Mouse (Mus musculus) cerebellum, postnatal 14 days (tissue): ENCODE data around the gene Vcl.

Source experiments
- DNase-seq, 2 experiments: peaks; one replicate each; pipeline ENCODE4 v3.0.0; 2021; ENCODE audit warnings: mixed read lengths in 2 of 2

Gene Vcl

DNA sequence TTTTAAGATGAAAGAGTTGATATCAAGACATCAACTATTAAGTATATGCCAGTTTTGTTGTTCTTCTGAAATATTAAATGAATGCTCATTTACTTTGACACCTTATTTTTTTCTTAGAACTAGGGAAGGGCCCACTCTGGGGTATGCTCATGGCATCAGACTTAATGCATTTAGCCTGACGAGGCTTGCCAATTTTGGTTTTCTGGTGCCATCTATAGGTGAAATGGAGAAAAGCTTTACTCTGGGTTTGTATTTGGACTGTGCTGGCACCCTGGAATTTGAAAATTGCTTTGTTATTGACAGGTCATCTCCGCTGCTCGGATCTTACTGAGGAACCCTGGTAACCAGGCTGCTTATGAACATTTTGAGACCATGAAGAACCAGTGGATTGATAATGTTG lies 89.8 kb downstream of the Vcl start:
- DNase-seq, result peak; percentile 37 to 67

DNA sequence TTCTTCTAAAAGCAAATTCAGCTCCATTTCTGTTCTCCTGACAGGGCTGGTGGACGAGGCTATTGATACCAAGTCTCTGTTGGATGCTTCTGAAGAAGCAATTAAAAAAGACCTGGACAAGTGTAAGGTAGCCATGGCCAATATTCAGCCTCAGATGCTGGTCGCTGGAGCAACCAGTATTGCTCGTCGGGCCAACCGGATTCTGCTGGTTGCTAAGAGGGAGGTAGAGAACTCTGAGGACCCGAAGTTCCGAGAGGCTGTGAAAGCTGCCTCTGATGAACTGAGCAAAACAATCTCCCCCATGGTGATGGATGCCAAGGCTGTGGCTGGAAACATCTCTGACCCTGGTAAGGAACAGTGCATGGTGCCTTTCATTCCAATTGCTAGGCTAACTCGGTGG lies 91.2 kb downstream of the Vcl start:
- no peak for DNase-seq

DNA sequence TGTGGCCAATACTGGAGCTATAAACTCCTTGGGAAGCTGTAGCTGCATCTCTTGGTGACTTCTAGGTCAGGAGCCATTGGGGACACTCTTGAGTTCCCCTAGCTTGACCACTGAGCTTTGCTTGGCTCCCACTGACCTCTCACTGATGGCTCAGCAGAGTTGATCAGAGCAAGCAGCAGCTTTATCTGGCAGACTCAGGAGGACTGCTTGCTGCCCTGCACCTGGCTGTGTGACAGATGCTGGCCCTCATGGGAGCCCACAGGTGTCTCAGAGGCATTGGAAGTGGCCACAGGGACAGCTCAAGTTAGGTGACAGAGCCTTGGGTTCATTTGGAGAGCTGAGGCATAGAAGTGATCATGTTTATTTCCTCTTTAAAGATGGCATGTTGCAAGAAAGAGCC lies 98.3 kb downstream of the Vcl start:
- DNase-seq, result no peak

DNA sequence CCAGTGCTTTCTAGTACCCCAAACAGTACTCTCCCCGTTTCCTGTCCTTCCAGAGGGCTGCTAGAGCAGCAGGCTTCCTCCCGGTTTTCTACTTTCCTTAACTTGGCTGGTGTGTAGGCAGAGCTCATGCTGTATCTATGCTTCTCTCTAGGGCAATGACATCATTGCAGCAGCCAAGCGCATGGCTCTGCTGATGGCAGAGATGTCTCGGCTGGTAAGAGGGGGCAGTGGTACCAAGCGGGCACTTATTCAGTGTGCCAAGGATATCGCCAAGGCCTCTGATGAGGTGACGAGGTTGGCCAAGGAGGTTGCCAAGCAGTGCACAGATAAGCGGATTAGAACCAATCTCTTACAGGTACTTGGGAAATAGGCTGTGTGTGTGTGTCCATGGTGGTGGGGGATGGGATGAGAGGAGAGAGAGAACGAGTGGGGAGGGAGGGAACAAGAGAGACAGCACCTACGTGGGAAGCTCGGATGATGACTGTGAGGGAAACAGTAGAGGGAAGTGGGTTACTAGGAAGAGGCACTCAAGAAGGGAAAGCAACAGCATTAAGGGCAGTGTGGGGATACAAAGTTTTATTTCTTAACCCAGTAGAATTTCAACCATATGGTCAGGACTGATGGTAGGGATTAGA lies 99.9 kb downstream of the Vcl start:
- no peak for DNase-seq

DNA sequence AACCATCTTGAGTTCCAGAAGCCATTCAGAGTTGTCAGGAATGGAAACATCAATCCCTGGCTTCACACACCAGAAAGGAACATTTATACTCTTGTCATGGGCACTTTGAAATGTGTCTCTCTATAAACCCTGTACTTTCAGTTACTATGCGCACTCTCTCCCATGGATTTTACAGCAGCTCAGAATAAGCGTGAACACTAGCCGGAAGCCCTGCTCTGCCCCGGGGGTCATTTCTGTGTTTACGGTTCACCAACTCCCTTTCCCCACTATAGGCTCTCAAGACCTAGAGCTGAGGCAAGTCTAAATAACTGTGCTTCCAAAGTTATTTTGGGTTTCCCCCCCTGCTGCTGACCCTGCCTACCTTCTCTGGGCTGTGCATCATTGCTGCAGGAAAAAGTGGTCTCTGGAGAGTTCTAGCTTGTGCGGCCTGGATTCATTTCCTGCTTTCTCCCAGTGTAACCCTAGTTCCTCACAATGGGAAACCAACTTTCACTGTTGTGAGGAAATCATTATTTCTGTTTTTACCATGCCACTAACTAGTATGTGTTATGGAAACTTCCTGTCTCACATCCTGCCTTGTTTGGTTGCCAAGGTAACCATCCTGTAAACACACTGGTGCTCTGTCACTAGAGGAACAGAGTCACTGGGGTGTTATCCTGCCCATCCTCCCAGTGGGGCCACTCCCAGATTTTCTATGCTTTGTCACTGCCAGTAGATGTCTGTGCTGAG lies 102.7 kb downstream of the Vcl start:
- no peak for DNase-seq

DNA sequence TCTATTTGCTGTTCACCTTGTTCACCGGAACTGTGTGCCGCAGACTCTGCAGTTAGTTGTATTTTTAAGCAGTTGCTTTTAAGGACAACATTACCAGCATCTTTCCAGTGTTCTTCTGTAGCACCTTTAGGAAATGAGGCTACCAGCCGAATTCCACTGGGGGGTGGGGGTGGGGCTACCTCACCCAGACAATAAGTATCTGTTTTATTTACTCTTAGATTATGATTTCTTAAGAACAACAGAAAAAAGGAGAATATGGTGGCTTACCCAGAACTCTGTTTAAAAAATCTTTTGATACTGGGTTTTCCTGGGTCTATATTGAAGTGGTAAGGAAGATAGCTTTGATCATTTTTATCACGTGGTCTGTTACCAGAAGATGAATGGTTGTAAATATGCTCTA lies 105.1 kb downstream of the Vcl start:
- DNase-seq, result no peak

DNA sequence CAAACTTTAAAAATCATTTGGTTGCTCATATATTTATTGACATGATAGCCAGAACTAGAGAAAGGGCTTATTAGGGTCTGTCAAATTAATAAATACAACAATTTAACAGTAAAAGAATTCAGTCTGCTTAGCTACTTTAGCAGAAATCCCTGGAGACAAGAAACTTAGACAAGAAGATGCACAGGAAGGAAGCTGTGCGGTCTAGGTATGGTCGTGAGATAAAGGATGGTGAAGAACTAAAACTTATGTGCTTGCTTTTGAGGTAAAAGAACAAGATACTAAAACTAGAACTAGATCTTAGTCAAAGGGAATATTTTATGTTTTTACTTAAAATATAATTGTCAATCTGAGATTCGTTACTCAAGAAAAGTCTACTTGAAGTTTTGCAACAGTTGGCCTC lies 105.6 kb downstream of the Vcl start:
- no peak for DNase-seq

DNA sequence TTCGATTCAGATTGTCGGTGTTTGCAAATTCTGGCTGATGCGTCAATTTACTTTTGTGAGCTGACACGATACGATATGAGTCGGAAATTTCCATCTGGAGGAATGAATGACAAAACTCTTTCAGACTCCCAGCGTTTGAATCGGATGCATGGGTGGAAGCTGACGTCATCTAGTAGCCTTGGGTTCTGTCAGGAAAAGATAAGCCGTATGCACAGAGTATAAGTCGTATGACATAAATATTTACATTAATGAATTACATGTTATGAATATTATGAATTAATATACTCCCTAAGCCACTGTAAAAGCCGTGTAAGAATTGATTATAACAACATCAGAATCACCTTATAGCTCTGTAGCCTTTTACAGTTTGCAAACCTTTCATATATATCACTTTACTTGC lies 109.9 kb downstream of the Vcl start:
- no peak for DNase-seq

DNA sequence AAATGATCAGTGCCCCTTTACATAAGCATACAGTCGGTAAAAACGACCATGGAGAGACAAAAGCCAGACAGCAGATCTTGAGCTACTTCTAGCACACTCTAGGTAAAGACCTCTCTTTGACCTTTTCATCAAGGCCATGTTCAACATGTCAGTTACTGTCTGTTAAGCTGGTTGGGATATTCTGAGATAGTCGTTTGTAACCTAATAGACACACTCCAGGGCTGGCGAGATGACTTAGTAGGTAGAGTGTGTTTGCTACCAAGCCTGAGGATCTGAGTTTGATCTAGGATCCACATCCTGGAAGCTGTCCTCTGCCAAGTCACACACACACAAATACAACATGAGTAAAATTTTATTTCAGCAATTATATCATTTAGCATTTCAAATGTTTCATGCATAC lies 110.4 kb downstream of the Vcl start:
- no peak for DNase-seq

DNA sequence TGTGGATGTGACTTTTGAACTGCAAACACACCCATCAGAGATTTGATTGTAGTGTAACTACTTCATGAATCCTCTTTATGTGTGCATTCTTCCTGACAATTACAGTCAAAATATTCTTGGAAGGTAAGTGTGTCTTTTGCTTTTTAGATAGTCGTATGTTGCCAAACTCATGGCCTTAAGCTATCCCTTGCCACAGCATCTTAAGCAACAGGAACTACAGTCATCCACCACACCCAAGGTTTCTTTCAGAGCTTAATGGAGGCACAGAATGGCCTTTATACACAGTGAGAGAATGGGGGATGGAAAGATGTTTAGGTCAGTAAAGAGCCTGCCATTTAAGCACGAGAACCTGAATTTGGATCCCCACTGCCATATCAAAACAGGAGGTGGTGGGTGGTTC lies 118.6 kb downstream of the Vcl start:
- DNase-seq, result no peak

DNA sequence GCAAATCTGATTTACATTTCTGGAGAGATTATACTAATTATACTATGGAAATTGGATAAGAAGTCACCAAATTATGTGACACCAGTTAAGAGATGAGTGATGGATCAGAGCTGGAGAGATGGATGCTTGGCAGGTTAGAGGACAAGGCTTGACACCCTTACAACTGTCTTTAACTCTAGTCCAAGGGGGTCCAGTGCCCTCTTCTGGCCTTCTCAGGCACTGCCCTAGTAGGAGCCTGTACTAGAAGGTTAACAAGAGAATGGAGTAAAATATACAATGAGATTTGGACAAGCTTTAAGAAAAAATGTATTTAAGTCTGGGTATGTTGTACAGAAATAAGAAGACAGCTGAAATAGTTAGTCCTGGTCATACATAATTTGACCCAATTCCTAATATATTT lies 119.7 kb downstream of the Vcl start:
- peak; percentile 43 to 61 for DNase-seq

DNA sequence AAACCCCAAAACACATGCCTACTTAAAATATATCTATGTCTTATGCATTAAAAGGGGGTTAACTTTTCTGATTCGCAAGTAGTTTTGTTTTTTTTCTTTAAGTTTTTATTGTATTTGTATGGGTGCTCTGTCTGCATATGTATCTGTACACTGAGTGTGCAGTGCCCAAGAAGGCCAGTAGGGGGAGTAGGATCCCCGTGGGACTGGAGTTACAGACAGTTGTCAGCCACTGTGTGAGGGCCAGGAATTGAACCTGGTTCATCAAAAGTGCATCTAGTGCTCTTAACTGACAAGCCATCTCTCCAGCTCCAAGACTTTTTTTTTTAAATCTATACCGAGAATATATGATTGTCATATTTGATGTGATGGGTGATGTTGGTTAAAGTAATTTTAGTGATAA lies 121.5 kb downstream of the Vcl start:
- DNase-seq, result peak; percentile 28 to 76

DNA sequence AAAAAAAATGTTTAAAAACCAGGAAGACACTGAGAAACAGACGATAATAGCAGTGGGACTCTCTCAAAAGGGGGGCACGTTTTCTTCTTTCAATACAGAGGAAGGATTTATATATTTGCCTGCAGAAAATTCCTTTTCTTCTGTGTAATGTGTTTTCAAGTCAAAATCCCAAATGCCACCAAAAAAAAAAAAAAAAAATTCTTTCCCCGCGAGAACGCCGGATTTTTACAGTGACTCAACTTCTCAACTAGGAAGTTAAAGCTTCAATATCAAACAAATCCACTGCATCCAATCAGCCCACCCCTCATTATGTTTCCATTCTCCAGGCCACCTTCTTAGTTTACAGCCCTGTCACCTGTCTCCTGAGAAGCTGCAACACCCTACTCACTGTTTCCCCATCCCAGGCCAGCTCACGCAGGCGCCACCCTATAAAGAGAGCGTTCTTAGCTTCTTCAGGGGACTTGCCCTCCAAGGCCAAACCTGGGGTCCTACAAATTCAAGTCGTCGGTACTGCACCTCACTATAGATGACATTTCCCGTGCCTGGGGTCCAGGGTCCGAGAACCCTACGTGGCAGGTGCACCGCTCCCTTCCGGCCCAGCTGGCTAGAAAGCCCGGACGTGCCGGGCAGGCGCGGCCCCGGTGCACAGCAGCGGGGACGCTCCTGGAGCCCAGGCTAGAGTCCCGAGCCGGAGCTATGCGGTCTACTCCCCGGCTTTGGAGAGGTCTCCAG lies 122.3 kb downstream of the Vcl start:
- no peak for DNase-seq

DNA sequence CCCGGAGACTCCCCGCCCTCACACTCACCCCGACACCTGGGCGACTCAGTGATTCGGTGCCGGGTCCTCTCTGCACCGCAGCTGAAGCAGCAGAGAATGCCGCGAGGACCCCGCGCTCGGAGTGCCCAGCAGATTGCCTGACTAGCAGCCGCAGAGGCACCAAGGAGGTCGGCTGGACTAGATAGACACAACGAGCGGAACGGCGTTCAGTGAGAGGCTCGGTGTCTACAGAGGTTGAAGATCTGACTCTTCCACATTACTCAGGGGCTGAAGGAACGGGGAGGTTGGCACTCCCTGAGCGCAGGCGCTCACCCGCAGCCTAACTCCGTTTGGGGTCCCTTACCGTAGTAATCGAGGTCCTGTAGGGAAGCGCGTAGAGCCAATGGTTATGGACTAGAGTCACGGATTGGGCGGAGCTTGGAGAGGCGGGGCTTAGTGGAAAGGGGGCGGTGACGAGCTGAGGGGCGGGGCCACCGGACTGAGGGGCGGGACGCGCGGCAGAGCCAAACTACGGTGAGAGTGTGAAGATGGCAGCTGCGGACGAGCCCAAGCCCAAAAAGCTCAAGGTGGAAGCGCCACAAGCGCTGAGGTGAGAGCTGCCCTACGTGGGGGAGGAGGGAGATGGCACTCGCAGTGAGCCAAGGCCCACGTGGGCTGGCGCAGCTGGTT lies 123.0 kb downstream of the Vcl start, which contains the start of the genes Ap3m1 and Adk:
Gene Ap3m1, minus strand, starts transcription at position 397 of the 669 bp plus-strand sequence.
Gene Adk, plus strand, starts transcription at position 463 of the 669 bp plus-strand sequence.
- peak; percentile 96 for DNase-seq

DNA sequence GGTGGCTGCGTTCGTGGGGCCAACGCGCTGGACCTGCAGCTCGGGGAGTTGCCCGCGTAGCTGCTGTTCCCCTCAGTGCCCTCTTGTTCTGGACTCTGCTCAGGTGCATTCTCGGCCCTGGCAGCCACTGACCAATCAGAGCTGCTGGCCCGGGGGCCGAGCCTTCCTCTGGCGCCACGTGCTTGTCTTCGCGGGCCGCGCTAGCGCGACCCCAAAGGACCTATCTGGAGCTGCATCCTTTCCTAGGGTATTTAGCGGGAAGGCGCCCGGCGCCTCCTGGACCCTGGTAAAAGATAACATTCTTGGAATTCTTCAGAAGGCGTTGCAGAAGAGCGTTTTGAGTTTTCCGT lies 123.6 kb downstream of the Vcl start:
- DNase-seq, result peak; percentile 85 to 86

DNA sequence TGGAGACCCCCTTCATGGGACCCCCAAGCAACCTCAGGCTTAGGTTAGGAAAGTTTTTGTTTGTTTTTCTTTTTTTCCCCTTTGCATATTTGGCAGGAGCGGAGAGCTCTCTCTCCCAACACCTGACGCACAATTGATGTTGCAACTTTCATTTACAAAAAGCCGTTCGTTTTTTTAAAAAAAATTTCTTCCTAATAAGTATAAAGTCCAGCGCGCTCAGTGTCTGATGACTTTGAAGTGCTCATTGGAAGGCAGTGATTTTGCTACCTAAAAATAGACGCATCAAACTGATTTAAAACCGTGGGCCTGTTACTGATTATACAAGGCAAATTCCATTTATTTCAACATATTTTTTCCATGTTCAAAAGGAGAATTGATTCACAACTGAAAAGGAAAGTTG lies 124.0 kb downstream of the Vcl start:
- no peak for DNase-seq

DNA sequence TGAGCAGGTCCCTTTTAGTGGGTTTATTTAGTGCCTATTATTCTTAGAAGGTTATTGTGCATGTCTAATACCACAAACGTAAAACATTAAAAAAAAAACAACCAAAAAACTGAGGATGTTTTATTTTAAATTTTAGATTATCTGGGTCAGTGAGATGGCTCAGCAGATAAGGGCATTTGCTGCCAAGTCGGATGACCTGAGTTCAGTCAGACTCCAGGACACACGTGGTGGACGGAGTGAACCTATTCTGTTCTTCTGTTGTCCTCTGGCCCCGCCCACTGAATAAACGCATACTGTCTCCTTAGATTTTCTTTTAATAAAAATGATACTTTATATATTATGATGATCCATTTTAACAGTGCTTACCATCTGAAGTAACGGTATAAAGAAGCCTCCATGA lies 124.4 kb downstream of the Vcl start:
- DNase-seq, result peak in 1 of 2 experiments; percentile 21

DNA sequence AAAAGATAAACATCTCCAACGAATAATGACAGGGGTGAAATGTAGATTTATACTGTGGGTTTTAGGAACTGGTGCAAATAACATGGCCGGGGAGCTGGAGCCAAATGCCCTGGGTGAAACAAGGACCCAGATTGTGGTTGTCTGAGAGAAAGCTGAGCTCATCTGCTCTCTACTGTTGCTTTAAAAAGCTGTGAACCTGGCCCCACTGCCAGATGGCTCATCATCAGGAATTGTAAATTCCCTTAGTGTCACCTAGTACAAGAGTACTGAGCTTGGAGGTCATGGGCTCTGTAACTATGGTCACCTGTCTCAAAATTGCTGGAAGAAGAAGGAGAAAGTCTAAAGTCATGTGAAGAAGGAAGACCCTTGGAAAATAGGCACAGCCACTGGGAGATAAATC lies 129.8 kb downstream of the Vcl start:
- no peak for DNase-seq

DNA sequence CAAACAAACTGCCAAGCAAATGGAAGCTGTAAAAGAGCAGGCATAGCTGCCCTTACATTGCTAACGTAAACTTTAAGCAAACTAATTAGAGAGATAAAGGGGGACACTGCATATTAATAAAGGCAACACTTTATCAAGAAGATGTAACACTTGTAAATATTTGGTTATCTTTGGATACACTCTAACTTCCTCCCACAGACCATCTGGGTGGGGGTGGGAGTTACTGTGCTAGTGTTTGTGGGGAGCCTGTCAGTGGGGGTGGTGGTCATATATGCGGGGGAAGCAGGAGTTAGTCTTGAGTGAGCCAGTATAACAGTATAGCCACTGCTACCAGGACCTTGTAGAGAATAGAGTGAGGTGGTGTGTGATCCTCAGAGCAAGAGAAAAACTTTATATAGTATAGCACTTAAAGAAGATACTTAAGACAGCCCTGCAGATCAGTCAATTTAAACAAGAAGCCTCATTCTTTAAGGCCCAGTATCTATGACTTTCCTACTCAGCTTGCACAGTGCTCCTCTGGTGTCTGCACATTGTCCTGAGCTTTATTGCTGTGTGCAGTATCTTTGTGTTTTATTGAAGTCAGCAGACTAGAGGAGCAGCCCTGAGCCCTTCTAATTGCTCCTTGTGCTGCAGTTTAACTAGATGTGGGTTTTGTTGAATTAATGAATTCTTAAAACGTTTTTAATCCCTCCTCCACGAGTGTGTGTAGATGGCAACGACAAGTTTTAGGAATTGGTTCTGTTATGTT lies 133.7 kb downstream of the Vcl start:
- no peak for DNase-seq

DNA sequence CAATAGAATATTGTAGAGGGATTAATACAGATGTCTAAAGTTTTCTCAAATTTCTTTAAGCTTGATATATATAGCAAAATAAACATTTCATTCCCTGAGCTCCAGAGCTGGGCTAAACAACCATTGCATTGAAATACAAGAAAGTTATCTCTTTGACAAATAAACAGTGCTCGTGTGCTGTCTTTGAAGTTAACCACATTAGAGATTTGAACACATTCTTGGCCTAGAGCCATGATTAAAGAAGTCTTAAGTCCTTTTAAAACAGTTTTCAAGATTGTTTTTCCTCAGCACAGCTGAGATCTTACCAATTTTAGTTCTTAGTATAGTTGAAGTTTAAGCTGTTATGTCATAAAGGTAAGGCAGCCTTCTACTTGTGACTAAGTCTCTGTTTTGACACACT lies 135.1 kb downstream of the Vcl start:
- DNase-seq, result no peak

DNA sequence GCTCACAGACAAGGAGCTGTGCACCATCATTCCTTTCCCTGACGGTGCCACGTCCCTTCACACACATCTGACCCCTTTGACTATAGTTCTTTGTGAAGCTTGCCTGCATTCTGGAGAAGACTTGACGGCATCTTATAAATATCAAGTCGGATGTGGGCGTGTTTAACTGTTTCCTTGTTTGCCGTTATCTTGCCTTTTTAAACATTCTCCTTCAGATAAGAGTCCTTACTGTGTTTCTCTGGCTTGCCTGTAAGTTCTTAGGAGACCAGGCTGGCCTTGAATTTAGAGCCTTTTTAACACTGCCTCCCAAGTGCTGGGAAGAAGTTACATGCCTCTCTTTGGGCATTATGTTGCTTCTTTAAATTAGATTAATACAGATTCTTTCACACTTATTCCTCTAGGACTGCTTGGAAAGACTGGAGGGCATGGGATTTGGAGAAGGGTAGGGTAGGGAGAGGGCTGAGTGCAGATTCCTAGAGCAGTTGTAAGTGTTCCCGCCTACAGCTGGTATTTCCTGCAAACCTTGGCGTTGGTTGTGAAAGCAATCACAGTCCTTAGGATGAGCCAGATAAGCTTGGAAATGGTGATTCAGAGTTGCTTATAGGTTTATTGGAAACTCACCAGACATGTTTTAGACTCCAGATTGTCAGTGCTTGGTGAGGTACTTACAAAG lies 136.4 kb downstream of the Vcl start:
- no peak for DNase-seq

DNA sequence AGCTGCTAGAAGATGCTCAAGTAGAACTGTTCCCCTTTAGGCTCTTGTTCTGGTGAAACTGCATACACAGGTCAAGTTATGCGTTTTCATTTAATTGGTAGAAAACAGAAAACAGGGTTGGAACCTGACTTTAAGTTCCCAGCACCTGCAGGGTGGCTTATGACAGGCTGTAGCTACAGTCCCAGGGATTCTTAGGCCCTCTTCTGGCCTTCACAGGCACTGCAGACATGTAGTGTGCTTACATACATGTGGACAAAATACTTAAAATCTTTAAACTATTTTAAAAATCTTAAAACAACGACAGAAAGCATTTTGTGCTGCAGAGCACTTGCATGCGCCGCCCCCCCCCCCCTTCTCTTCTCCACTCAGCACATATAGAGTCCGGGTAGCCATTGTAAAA lies 140.4 kb downstream of the Vcl start:
- DNase-seq, result no peak
